Mouse (Mus musculus) G1E (cell line): Measurements from ENCODE around the gene Gmeb2.

Experiments
- CTCF ChIP-seq: IDR thresholded peaks from 2 replicates; pipeline ENCODE4 v1.5.1; 2012; ENCODE audit warnings: low read depth, low read length, inconsistent platforms, mixed read lengths
- GATA1 ChIP-seq: IDR thresholded peaks from 2 replicates; pipeline ENCODE4 v1.6.1; 2012; ENCODE audit warnings: borderline replicate concordance, low read length, inconsistent platforms, mixed read lengths
- POLR2AphosphoS5 ChIP-seq: IDR thresholded peaks from 2 replicates; pipeline ENCODE4 v1.6.1; 2012; ENCODE audit warnings: low read depth, low read length, inconsistent platforms; ENCODE audit not compliant: insufficient replicate concordance
- TAL1 ChIP-seq: conservative IDR thresholded peaks from 2 replicates; pipeline ENCODE4 v1.6.1; 2012; ENCODE audit warnings: low read depth, low read length, inconsistent platforms, mixed read lengths

DNA sequence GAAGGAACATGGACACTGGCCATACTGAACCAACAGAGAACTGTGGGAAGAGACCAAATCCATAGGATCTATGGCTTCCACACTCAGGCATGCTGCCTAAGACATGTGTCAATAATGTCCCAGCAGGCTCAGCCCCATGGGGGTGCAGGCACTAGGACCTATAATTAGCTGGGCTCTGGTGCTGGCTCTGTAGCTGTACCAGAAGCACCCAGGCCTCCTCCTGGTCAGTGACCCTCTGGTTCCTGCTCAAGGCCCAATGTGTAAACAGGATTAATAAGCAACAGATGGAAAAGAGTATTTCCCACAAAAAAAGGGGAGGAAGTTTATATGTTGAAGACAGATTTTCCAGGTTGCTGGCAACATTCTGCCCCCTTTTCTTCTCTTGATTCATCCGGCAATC lies 34.6 kb downstream of the Gmeb2 start:
- TF ChIP-seq CTCF: no peak
- no peak for TF ChIP-seq GATA1
- no peak for TF ChIP-seq POLR2AphosphoS5
- no peak for TF ChIP-seq TAL1
